In genomic region chr11:107683544-107684465, GRCm38 (mm10) we compare ENCODE assay signal across 12 mouse cellular contexts. TPM values are rescaled to one million over a fixed set of nuclear protein-coding genes. Genes with fewer than 3 reads are reported as not detected.
DNase-seq lines count a peak whose midpoint lies in the region; ATAC-seq and TF ChIP-seq lines count a peak whose summit lies in the region.
"Had no signal": no experiment of that assay in that cellular context is flagged by ENCODE, and none has a peak within 500 bp of the region (broad histone marks: within the 10 kb centered on the region; RNA-seq: fewer than 3 reads in every experiment).

No protein-coding gene starts in this region.

- no peak overlapping the region for H3K4me3 ChIP-seq in forebrain, embryonic 10.5 days
- H3K4me3 ChIP-seq in forebrain, embryonic 15.5 days: no peak overlapping the region
- no peak overlapping the region for H3K4me3 ChIP-seq in hindbrain, embryonic 14.5 days (replicated peaks; ENCODE audit: low read length)
- no peak overlapping the region for H3K4me3 ChIP-seq in midbrain, postnatal 0 days (ENCODE audit: low read depth, low read length)
- no peak overlapping the region for H3K4me3 ChIP-seq in gastrocnemius, adult 2 months

- ATAC-seq in forebrain, embryonic 15.5 days (replicated peaks): no peak; the same call in 1 of the 2 replicates
- ATAC-seq in hindbrain, embryonic 14.5 days (ENCODE audit: low FRiP score): no peak; the same call in 1 of the 2 replicates
- ATAC-seq in midbrain, postnatal 0 days (ENCODE audit: low FRiP score): no peak

- peaks cover 37% of the 10 kb centered on the region for H3K36me3 ChIP-seq in forebrain, embryonic 10.5 days (replicated peaks)
- peaks cover 21% of the 10 kb centered on the region for H3K36me3 ChIP-seq in forebrain, embryonic 15.5 days
- peaks cover 20% of the 10 kb centered on the region for H3K36me3 ChIP-seq in hindbrain, embryonic 14.5 days (replicated peaks; ENCODE audit: control insufficient read depth, insufficient read depth)
- H3K36me3 ChIP-seq in midbrain, postnatal 0 days (ENCODE audit: insufficient read depth, low read length): peaks cover 7% of the 10 kb centered on the region

- H3K9ac ChIP-seq in forebrain, embryonic 15.5 days (replicated peaks): no peak overlapping the region; the same call in 1 of the 2 replicates
- 0 out of 2 replicates have a peak overlapping the region, but pooled peaks have one; percentile 18 for H3K9ac ChIP-seq in hindbrain, embryonic 14.5 days
- H3K9ac ChIP-seq in midbrain, postnatal 0 days (replicated peaks; ENCODE audit: low read length, poor library complexity, severe bottlenecking): no peak overlapping the region
- H3K9ac ChIP-seq: liver, embryonic 14.5 days had no signal

- no peak overlapping the region for H3K4me2 ChIP-seq in forebrain, embryonic 15.5 days (replicated peaks)
- no peak overlapping the region for H3K4me2 ChIP-seq in hindbrain, embryonic 14.5 days (replicated peaks)
- no peak overlapping the region for H3K4me2 ChIP-seq in midbrain, postnatal 0 days (ENCODE audit: low read depth, low read length, poor library complexity, severe bottlenecking)

- no peaks in the 10 kb centered on the region for H3K9me3 ChIP-seq in forebrain, embryonic 10.5 days
- no peaks in the 10 kb centered on the region for H3K9me3 ChIP-seq in forebrain, embryonic 15.5 days
- H3K9me3 ChIP-seq in hindbrain, embryonic 14.5 days (ENCODE audit: control insufficient read depth, low read length): no peaks in the 10 kb centered on the region
- H3K9me3 ChIP-seq in midbrain, postnatal 0 days (ENCODE audit: low read length): no peaks in the 10 kb centered on the region

- intact Hi-C loops in gastrocnemius, adult 2 months (cut with DNase I): no loop called here

- H3K27ac ChIP-seq in forebrain, embryonic 10.5 days: peak overlapping the region; percentile 78
- no peak overlapping the region for H3K27ac ChIP-seq in forebrain, embryonic 15.5 days (replicated peaks)
- peak overlapping the region; percentile 41; the same call in 1 of the 2 replicates for H3K27ac ChIP-seq in hindbrain, embryonic 14.5 days
- H3K27ac ChIP-seq in midbrain, postnatal 0 days (ENCODE audit: low read depth, low read length): no peak overlapping the region
- H3K27ac ChIP-seq in gastrocnemius, adult 2 months: no peak overlapping the region
- H3K27ac ChIP-seq: liver, embryonic 14.5 days had no signal

- peak; percentile 49 for TF ChIP-seq CTCF in midbrain, postnatal 0 days (IDR thresholded peaks at IDR 0.05)
- TF ChIP-seq CTCF in gastrocnemius, adult 2 months (IDR thresholded peaks at IDR 0.05): no peak

- WGBS in forebrain, embryonic 10.5 days: 68% methylated on average over 19 of the region's 19 CpGs
- 32% methylated on average over 19 of the region's 19 CpGs for WGBS in forebrain, embryonic 15.5 days
- 35% methylated on average over 19 of the region's 19 CpGs for WGBS in hindbrain, embryonic 14.5 days
- 49% methylated on average over 19 of the region's 19 CpGs for WGBS in midbrain, postnatal 0 days

- peaks cover 30% of the 10 kb centered on the region for H3K4me1 ChIP-seq in forebrain, embryonic 10.5 days
- peaks cover 19% of the 10 kb centered on the region for H3K4me1 ChIP-seq in forebrain, embryonic 15.5 days
- H3K4me1 ChIP-seq in hindbrain, embryonic 14.5 days (replicated peaks; ENCODE audit: control insufficient read depth, insufficient read depth, low read length): peaks cover 24% of the 10 kb centered on the region
- H3K4me1 ChIP-seq in midbrain, postnatal 0 days (ENCODE audit: insufficient read depth, low read length): peaks cover 6% of the 10 kb centered on the region; the same call in 1 of the 2 replicates

- H3K27me3 ChIP-seq in forebrain, embryonic 10.5 days (ENCODE audit: poor library complexity, severe bottlenecking): no peaks in the 10 kb centered on the region
- no peaks in the 10 kb centered on the region for H3K27me3 ChIP-seq in forebrain, embryonic 15.5 days
- H3K27me3 ChIP-seq in hindbrain, embryonic 14.5 days (ENCODE audit: control insufficient read depth, insufficient read depth, low read length): no peaks in the 10 kb centered on the region
- H3K27me3 ChIP-seq in midbrain, postnatal 0 days (ENCODE audit: insufficient read depth, low read length): no peaks in the 10 kb centered on the region

- DNase-seq in forebrain, embryonic 10.5 days (ENCODE audit: extremely low spot score, low spot score): no peak
- DNase-seq in ZHBTc4 (ENCODE audit: low read depth, low spot score): peak; percentile 56
- DNase-seq in hindbrain, embryonic 14.5 days (ENCODE audit: low spot score): no peak
- DNase-seq in midbrain, postnatal 0 days (ENCODE audit: low spot score): peak; percentile 47
- no peak for DNase-seq in spleen, postnatal 4 days (ENCODE audit: low spot score in 2 of 2)
- DNase-seq in adrenal gland, adult 18-20 months (ENCODE audit: low spot score in 2 of 2): no peak
- no peak for DNase-seq in gastrocnemius, adult 2 months
- DNase-seq: thymus, postnatal 25 days had no signal

RNA-seq across cellular contexts. Expression of gene Cacng1, which starts 32.5 kb away (rescaled TPM):
- 0.16 TPM in 1 of 2 replicates, not detected in the other for polyA plus RNA-seq in forebrain, embryonic 10.5 days (2016; fragmentation: Nextera tagmentation; extraction: Ambion mirVana)
- polyA plus RNA-seq in forebrain, embryonic 15.5 days (2015; fragmentation: Nextera tagmentation; extraction: Ambion mirVana): 0.27 and 0.34 TPM in 2 replicates
- 0.17 and 0.52 TPM in 2 replicates for polyA plus RNA-seq in hindbrain, embryonic 14.5 days (2014; fragmentation: Nextera tagmentation; extraction: Ambion mirVana)
- total RNA-seq in midbrain, postnatal 0 days (2014; rRNA removed): 0.94 and 1.8 TPM in 2 replicates
- 1.1 and 1.2 TPM in 2 replicates for polyA plus RNA-seq in midbrain, postnatal 0 days (2015; fragmentation: Nextera tagmentation; extraction: Ambion mirVana)
- under 1 TPM in 1 of 2 experiments, not detected in 1; 0.22 TPM for total RNA-seq in adrenal gland, adult 18-20 months (2021)
- total RNA-seq in gastrocnemius, adult 2 months (2021): 100 to 1,000 TPM; 200 to 381 TPM
- total RNA-seq: heart, postnatal 25 days had no signal
- polyA plus RNA-seq: kidney, embryonic 14.5 days; liver, embryonic 14.5 days had no signal

Comparison
In these comparisons a context has a peak if more than half of its experiments do, and no peak if none do; other contexts are left out.
1. H3K27ac ChIP-seq: peak in forebrain, embryonic 10.5 days (single experiment) and hindbrain, embryonic 14.5 days (single experiment); none in forebrain, embryonic 15.5 days (single experiment), midbrain, postnatal 0 days (single experiment) and gastrocnemius, adult 2 months (single experiment).
2. DNase-seq: peak in ZHBTc4 (single experiment) and midbrain, postnatal 0 days (single experiment); none in forebrain, embryonic 10.5 days (single experiment), hindbrain, embryonic 14.5 days (single experiment), spleen, postnatal 4 days (0 of 2), adrenal gland, adult 18-20 months (0 of 2) and gastrocnemius, adult 2 months (single experiment).